Mouse (Mus musculus): ENCODE results near the gene Tiam2. TPM values are rescaled to one million over a fixed set of nuclear protein-coding genes. Genes with fewer than 3 reads are reported as not detected.

Gene Tiam2
- total and polyA plus RNA-seq, 3 experiments, result 0.42 to 1.9 TPM; not detected in 1

GRCm38 (mm10) chr17:3557331-3558311, 231.2 kb downstream of the Tiam2 start, which contains the start of gene Tfb1m (continued):
- TF ChIP-seq ELF1 (IDR thresholded peaks at IDR 0.05; ENCODE audit: low read depth, low read length) (peak; percentile 69), POLR2AphosphoS5 (IDR thresholded peaks at IDR 0.05; ENCODE audit: borderline replicate concordance, low read depth, low read length) (no peak), CHD1 (IDR thresholded peaks at IDR 0.05; ENCODE audit: low read depth, low read length) (no peak), CTCF (IDR thresholded peaks at IDR 0.05 in 2 of 3, conservative IDR thresholded peaks at IDR 0.05 in 1 of 3; ENCODE audit: control insufficient read depth in 1 of 3, insufficient read depth in 1 of 3, low read depth in 2 of 3, low read length in 3 of 3, poor library complexity in 1 of 3, severe bottlenecking in 1 of 3) (no peak), GATA1 (IDR thresholded peaks at IDR 0.05; ENCODE audit: low read depth, low read length) (no peak), MAFK (IDR thresholded peaks at IDR 0.05; ENCODE audit: borderline replicate concordance, low read depth, low read length) (no peak)

GRCm38 (mm10) chr17:3558356-3558870, 232.0 kb downstream of the Tiam2 start:
- DNase-seq (ENCODE audit: low read depth, low spot score), result no peak
- H3K4me3 ChIP-seq (ENCODE audit: control insufficient read depth in 1 of 2, insufficient read depth in 1 of 2, low read depth in 2 of 2, low read length in 2 of 2), result peak overlapping the region; percentile 56 to 75
- no peak for TF ChIP-seq MEF2A (IDR thresholded peaks at IDR 0.05; ENCODE audit: extremely low read depth, insufficient replicate concordance, low read depth, low read length, poor library complexity, severe bottlenecking)
- 0 out of 2 replicates have a peak, but pooled peaks have one; percentile 34 for TF ChIP-seq NRF1 (IDR thresholded peaks at IDR 0.05; ENCODE audit: insufficient read depth, low read depth, low read length, poor library complexity, severe bottlenecking)
- TF ChIP-seq USF2 (IDR thresholded peaks at IDR 0.05; ENCODE audit: borderline replicate concordance in 1 of 2, insufficient read depth in 1 of 2, low read depth in 1 of 2, low read length in 2 of 2), result no peak
- no peaks in the 10 kb centered on the region for H3K27me3 ChIP-seq (ENCODE audit: control insufficient read depth in 1 of 2, insufficient read depth in 2 of 2, low read length in 2 of 2)
- H3K79me2 ChIP-seq (ENCODE audit: control insufficient read depth, insufficient read depth, low read length, poor library complexity), result peaks cover 2% of the 10 kb centered on the region; the same call in 1 of the 2 replicates
- peak overlapping the region; percentile 67 for H3K9ac ChIP-seq (ENCODE audit: control insufficient read depth, low read depth, low read length, poor library complexity, severe bottlenecking)
- H3K9me3 ChIP-seq (replicated peaks; ENCODE audit: insufficient read depth, low read length), result no peaks in the 10 kb centered on the region
- peaks cover 2 to 12% of the 10 kb centered on the region in 2 experiments; a peak in 3 of 4 replicates for H3K4me1 ChIP-seq (ENCODE audit: control insufficient read depth in 1 of 2, insufficient read depth in 2 of 2, low read length in 2 of 2)
- peaks cover 0 to 16% of the 10 kb centered on the region in 2 experiments; a peak in 2 of 4 replicates for H3K36me3 ChIP-seq (ENCODE audit: control insufficient read depth in 1 of 2, insufficient read depth in 2 of 2, low read length in 2 of 2)
- H3K27ac ChIP-seq (ENCODE audit: control insufficient read depth, low read depth, low read length), result peak overlapping the region; percentile 88

DNA sequence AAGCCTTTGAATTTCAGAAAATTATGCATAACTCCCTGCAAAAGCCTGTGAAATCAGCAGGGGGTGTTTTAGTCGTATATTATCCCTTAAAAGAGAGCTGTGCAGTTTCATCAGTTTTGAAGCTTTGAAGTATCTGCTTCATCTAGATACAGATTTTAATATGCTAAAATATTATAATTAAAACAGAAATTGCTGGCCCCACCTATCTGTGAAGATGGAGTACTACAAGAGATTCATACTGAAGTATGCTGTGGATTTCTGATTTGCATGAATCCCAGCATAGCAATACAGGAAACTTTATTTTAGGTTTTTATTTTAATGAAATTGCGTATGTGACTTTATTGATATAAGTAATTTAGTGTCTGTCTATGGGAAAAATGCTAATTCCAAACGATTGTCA, 234.2 kb downstream of the Tiam2 start:
- Histone ChIP-seq H3K27ac (ENCODE audit: control insufficient read depth, low read depth, low read length) (no peak overlapping the region), H3K4me3 (ENCODE audit: control insufficient read depth in 1 of 2, insufficient read depth in 1 of 2, low read depth in 2 of 2, low read length in 2 of 2) (no peak overlapping the region), H3K79me2 (ENCODE audit: control insufficient read depth, insufficient read depth, low read length, poor library complexity) (peaks cover 2% of the 10 kb centered on the region; the same call in 1 of the 2 replicates), H3K9ac (ENCODE audit: control insufficient read depth, low read depth, low read length, poor library complexity, severe bottlenecking) (no peak overlapping the region), H3K36me3 (ENCODE audit: control insufficient read depth in 1 of 2, insufficient read depth in 2 of 2, low read length in 2 of 2) (peaks cover 0 to 16% of the 10 kb centered on the region in 2 experiments; a peak in 2 of 4 replicates), H3K9me3 (replicated peaks; ENCODE audit: insufficient read depth, low read length) (no peaks in the 10 kb centered on the region), H3K27me3 (ENCODE audit: control insufficient read depth in 1 of 2, insufficient read depth in 2 of 2, low read length in 2 of 2) (no peaks in the 10 kb centered on the region), H3K4me1 (ENCODE audit: control insufficient read depth in 1 of 2, insufficient read depth in 2 of 2, low read length in 2 of 2) (peaks cover 2 to 12% of the 10 kb centered on the region in 2 experiments; a peak in 3 of 4 replicates)
- peak; percentile 51 for DNase-seq (ENCODE audit: low read depth, low spot score)
- TF ChIP-seq SMC3 (IDR thresholded peaks at IDR 0.05; ENCODE audit: low read depth, low read length), result peak; percentile 36
- peak; percentile 37; the same call in 1 of the 2 replicates for TF ChIP-seq GATA1 (IDR thresholded peaks at IDR 0.05; ENCODE audit: low read depth, low read length)
- no peak for TF ChIP-seq CHD2 (IDR thresholded peaks at IDR 0.05; ENCODE audit: low read length)
- peak in 1 of 3 experiments; percentile 50; a peak in 3 of 6 replicates for TF ChIP-seq CTCF (IDR thresholded peaks at IDR 0.05 in 2 of 3, conservative IDR thresholded peaks at IDR 0.05 in 1 of 3; ENCODE audit: control insufficient read depth in 1 of 3, insufficient read depth in 1 of 3, low read depth in 2 of 3, low read length in 3 of 3, poor library complexity in 1 of 3, severe bottlenecking in 1 of 3)
- TF ChIP-seq MYB (IDR thresholded peaks at IDR 0.05; ENCODE audit: low read depth, low read length), result no peak
- peak; percentile 4; the same call in 1 of the 2 replicates for TF ChIP-seq RAD21 (IDR thresholded peaks at IDR 0.05; ENCODE audit: low read depth, low read length)
- TF ChIP-seq RCOR1 (IDR thresholded peaks at IDR 0.05; ENCODE audit: low read depth, low read length), result 0 out of 2 replicates have a peak, but pooled peaks have one; percentile 18

All from MEL (cell line).